ENCODE assay signal across 13 mouse cellular contexts in the genomic region with DNA sequence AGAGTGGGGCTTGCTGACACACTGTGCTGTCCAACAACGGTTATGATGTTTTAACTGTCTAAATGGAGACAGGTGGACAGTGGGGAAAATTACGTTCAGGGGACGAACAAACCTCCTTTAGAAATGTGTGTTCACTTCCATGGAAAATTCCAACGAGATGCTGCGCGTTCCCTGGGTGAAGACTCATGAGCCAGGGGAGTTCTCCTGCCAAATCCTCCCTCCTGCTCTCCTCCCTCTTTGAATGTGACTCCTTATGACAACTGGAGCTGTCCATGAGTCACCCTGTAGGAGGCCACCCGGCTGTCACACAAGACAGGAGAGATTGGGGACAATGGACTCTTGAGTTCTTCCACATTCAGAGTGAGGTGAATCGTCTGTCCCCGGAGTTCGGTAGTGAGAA.
DNase-seq lines count a peak whose midpoint lies in the region; ATAC-seq and TF ChIP-seq lines count a peak whose summit lies in the region.
"Had no signal": no experiment of that assay in that cellular context is flagged by ENCODE, and none has a peak within 500 bp of the region (broad histone marks: within the 10 kb centered on the region; RNA-seq: fewer than 3 reads in every experiment).

No protein-coding gene starts in this region.

- no peak for TF ChIP-seq CTCF in hindbrain, postnatal 0 days (IDR thresholded peaks at IDR 0.05; ENCODE audit: low read depth)

- no peaks in the 10 kb centered on the region for H3K36me3 ChIP-seq in hindbrain, postnatal 0 days (ENCODE audit: insufficient read depth, low read length)
- no peaks in the 10 kb centered on the region for H3K36me3 ChIP-seq in hindbrain, embryonic 11.5 days (ENCODE audit: control insufficient read depth, insufficient read depth, low read length)
- H3K36me3 ChIP-seq in heart, embryonic 13.5 days = 0 out of 2 replicates have a peak, but pooled peaks cover 6% of the 10 kb centered on the region
- H3K36me3 ChIP-seq: lung, embryonic 15.5 days; midbrain, embryonic 15.5 days had no signal

- H3K9ac ChIP-seq in hindbrain, postnatal 0 days (replicated peaks; ENCODE audit: low read length) = no peak overlapping the region
- no peak overlapping the region for H3K9ac ChIP-seq in hindbrain, embryonic 11.5 days (ENCODE audit: low read depth, low read length)
- no peak overlapping the region for H3K9ac ChIP-seq in heart, embryonic 13.5 days
- H3K9ac ChIP-seq: limb, embryonic 13.5 days; lung, embryonic 15.5 days; midbrain, embryonic 15.5 days had no signal

- H3K9me3 ChIP-seq in hindbrain, postnatal 0 days (ENCODE audit: low read length) = no peaks in the 10 kb centered on the region
- H3K9me3 ChIP-seq in hindbrain, embryonic 11.5 days (ENCODE audit: control insufficient read depth, low read length) = no peaks in the 10 kb centered on the region
- no peaks in the 10 kb centered on the region for H3K9me3 ChIP-seq in heart, embryonic 13.5 days
- H3K9me3 ChIP-seq: limb, embryonic 13.5 days; lung, embryonic 15.5 days; midbrain, embryonic 15.5 days had no signal

- no peak overlapping the region for H3K4me2 ChIP-seq in hindbrain, postnatal 0 days (ENCODE audit: low read depth, low read length)
- H3K4me2 ChIP-seq in hindbrain, embryonic 11.5 days (replicated peaks; ENCODE audit: low read depth, low read length) = no peak overlapping the region
- no peak overlapping the region for H3K4me2 ChIP-seq in heart, embryonic 13.5 days
- H3K4me2 ChIP-seq: limb, embryonic 13.5 days; lung, embryonic 15.5 days; midbrain, embryonic 15.5 days had no signal

- ATAC-seq in hindbrain, postnatal 0 days = peak; percentile 75
- ATAC-seq in hindbrain, embryonic 11.5 days (ENCODE audit: low FRiP score) = no peak
- no peak for ATAC-seq in heart, embryonic 13.5 days (ENCODE audit: extremely low read depth, insufficient number of reproducible peaks, low FRiP score, low TSS enrichment)
- no peak for ATAC-seq in megakaryocyte progenitor cell, adult 5-6 weeks (replicated peaks; ENCODE audit: poor library complexity)
- ATAC-seq in cerebellum, adult (ENCODE audit: insufficient number of reproducible peaks, low FRiP score, low TSS enrichment) = no peak; the same call in 1 of the 2 replicates
- ATAC-seq: forebrain, embryonic 14.5 days; midbrain, embryonic 15.5 days had no signal

- H3K4me1 ChIP-seq in hindbrain, postnatal 0 days (ENCODE audit: insufficient read depth, low read length) = peaks cover 6% of the 10 kb centered on the region
- no peaks in the 10 kb centered on the region for H3K4me1 ChIP-seq in hindbrain, embryonic 11.5 days (replicated peaks; ENCODE audit: control insufficient read depth, insufficient read depth, low read length)
- peaks cover 59% of the 10 kb centered on the region for H3K4me1 ChIP-seq in heart, embryonic 13.5 days

- H3K27ac ChIP-seq in hindbrain, postnatal 0 days = no peak overlapping the region
- H3K27ac ChIP-seq in hindbrain, embryonic 11.5 days (ENCODE audit: low read depth, low read length) = no peak overlapping the region
- peak overlapping the region; percentile 24 for H3K27ac ChIP-seq in heart, embryonic 13.5 days (replicated peaks)
- H3K27ac ChIP-seq: limb, embryonic 13.5 days; lung, embryonic 15.5 days had no signal

- DNase-seq in hindbrain, postnatal 0 days (ENCODE audit: low spot score) = peak; percentile 54
- DNase-seq in hindbrain, embryonic 11.5 days (ENCODE audit: low spot score) = no peak
- peak; percentile 29 for DNase-seq in urinary bladder, postnatal 14 days (ENCODE audit: low spot score)
- DNase-seq in urinary bladder, postnatal 36 days (ENCODE audit: low spot score in 2 of 2) = no peak
- DNase-seq in ovary, adult 18-20 months (ENCODE audit: low spot score) = no peak

- no peaks in the 10 kb centered on the region for H3K27me3 ChIP-seq in hindbrain, postnatal 0 days (ENCODE audit: insufficient read depth, low read length)
- H3K27me3 ChIP-seq in hindbrain, embryonic 11.5 days (ENCODE audit: control insufficient read depth, insufficient read depth, low read length) = no peaks in the 10 kb centered on the region
- H3K27me3 ChIP-seq in heart, embryonic 13.5 days (replicated peaks) = no peaks in the 10 kb centered on the region
- H3K27me3 ChIP-seq: CH12.LX; limb, embryonic 13.5 days; lung, embryonic 15.5 days; midbrain, embryonic 15.5 days had no signal

- WGBS in hindbrain, postnatal 0 days = 42% methylated on average over 10 of the region's 10 CpGs
- 87% methylated on average over 10 of the region's 10 CpGs for WGBS in hindbrain, embryonic 11.5 days
- 59% methylated on average over 10 of the region's 10 CpGs for WGBS in heart, embryonic 13.5 days

- no peak overlapping the region for H3K4me3 ChIP-seq in hindbrain, postnatal 0 days (ENCODE audit: low read length)
- no peak overlapping the region for H3K4me3 ChIP-seq in hindbrain, embryonic 11.5 days (ENCODE audit: low read depth, low read length)
- no peak overlapping the region for H3K4me3 ChIP-seq in heart, embryonic 13.5 days
- H3K4me3 ChIP-seq: limb, embryonic 13.5 days; lung, embryonic 15.5 days; midbrain, embryonic 15.5 days had no signal

Comparison
In these comparisons a context has a peak if more than half of its experiments do, and no peak if none do; other contexts are left out.
1. DNase-seq: peak in hindbrain, postnatal 0 days (single experiment) and urinary bladder, postnatal 14 days (single experiment); none in hindbrain, embryonic 11.5 days (single experiment), urinary bladder, postnatal 36 days (0 of 2) and ovary, adult 18-20 months (single experiment).